Mouse (Mus musculus): ENCODE data around the gene Ccdc69. TPM values are rescaled to one million over a fixed set of nuclear protein-coding genes. Genes with fewer than 3 reads are reported as not detected.

The Ccdc69 gene
- polyA plus RNA-seq, 1 experiment, result 0.04 TPM

DNA sequence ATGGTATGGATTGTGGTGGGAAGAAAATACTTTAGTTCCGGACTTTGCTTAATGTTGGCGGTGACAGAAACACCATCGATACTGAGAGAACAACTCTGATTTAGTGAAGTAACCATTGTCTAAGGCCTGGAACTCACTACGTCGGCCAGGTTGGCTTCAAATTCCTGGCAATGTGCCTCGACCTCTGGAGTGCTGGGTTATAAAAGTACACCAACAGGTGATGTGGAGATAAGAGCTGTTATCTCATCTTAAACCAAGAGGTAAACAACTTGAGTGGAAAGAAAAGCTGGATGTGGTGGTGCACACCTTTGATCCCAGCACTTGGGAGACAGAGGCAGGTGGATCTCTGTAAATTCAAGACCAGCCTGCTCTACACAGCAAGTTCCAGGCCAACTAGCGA, 15.2 kb upstream of the Ccdc69 start:
- Histone ChIP-seq H3K79me2 (ENCODE audit: control insufficient read depth, insufficient read depth) (no peaks in the 10 kb centered on the region), H3ac (ENCODE audit: control insufficient read depth, insufficient read length, low read depth) (no peak overlapping the region), H3K4me3 (ENCODE audit: insufficient read depth, poor library complexity, severe bottlenecking) (no peak overlapping the region), H3K36me3 (ENCODE audit: control insufficient read depth, insufficient read depth) (no peaks in the 10 kb centered on the region), H3K79me3 (ENCODE audit: low read depth) (no peaks in the 10 kb centered on the region), H3K27me3 (ENCODE audit: control insufficient read depth, insufficient read depth, insufficient read length) (peaks cover 3% of the 10 kb centered on the region)
- no peak for TF ChIP-seq MYOG (IDR thresholded peaks at IDR 0.05; ENCODE audit: control insufficient read depth, extremely low read depth, insufficient read length)
- no peak for TF ChIP-seq CTCF (IDR thresholded peaks at IDR 0.05; ENCODE audit: control insufficient read depth, insufficient read depth, insufficient read length)
- TF ChIP-seq USF1 (IDR thresholded peaks at IDR 0.05; ENCODE audit: low read depth), result no peak
- TF ChIP-seq CEBPB (IDR thresholded peaks at IDR 0.05; ENCODE audit: low read depth), result no peak
- no peak for TF ChIP-seq MYOD1 (IDR thresholded peaks at IDR 0.05; ENCODE audit: control insufficient read depth, insufficient read length, low read depth)
- TF ChIP-seq MAX (IDR thresholded peaks at IDR 0.05), result no peak
- no peak for TF ChIP-seq FOSL1 (IDR thresholded peaks at IDR 0.05; ENCODE audit: insufficient read depth, low read length, poor library complexity, severe bottlenecking)

DNA sequence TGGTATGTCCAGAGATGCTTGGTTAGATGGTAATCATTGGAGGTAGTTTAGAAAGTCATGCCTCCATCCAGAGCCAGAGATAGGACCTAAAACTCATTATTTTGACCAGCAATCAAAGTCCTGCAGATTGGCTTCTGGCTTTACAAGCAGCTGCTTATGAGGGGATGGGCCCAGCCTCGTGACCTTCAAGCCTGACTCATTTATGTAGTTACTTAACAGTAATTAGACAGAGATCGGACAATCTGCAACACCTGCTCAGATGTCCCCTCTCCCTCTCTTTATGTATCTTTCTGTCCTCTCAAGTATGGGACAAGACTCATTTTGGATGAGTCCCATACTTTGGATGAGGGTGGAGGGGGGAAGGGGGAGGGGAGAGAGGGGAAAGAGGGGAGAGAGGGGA, 12.0 kb upstream of the Ccdc69 start:
- no peaks in the 10 kb centered on the region for H3K36me3 ChIP-seq (ENCODE audit: control insufficient read depth, insufficient read depth)
- peaks cover 3% of the 10 kb centered on the region for H3K27me3 ChIP-seq (ENCODE audit: control insufficient read depth, insufficient read depth, insufficient read length)
- no peaks in the 10 kb centered on the region for H3K79me2 ChIP-seq (ENCODE audit: control insufficient read depth, insufficient read depth)
- no peak for TF ChIP-seq USF1 (IDR thresholded peaks at IDR 0.05; ENCODE audit: low read depth)
- no peak for TF ChIP-seq MYOD1 (IDR thresholded peaks at IDR 0.05; ENCODE audit: control insufficient read depth, insufficient read length, low read depth)
- TF ChIP-seq MYOG (IDR thresholded peaks at IDR 0.05; ENCODE audit: control insufficient read depth, extremely low read depth, insufficient read length), result no peak
- TF ChIP-seq FOSL1 (IDR thresholded peaks at IDR 0.05; ENCODE audit: insufficient read depth, low read length, poor library complexity, severe bottlenecking), result no peak
- TF ChIP-seq MAX (IDR thresholded peaks at IDR 0.05), result no peak
- TF ChIP-seq CTCF (IDR thresholded peaks at IDR 0.05; ENCODE audit: control insufficient read depth, insufficient read depth, insufficient read length), result no peak
- TF ChIP-seq CEBPB (IDR thresholded peaks at IDR 0.05; ENCODE audit: low read depth), result no peak
- no peak overlapping the region for H3ac ChIP-seq (ENCODE audit: control insufficient read depth, insufficient read length, low read depth)
- no peak overlapping the region for H3K4me3 ChIP-seq (ENCODE audit: insufficient read depth, poor library complexity, severe bottlenecking)
- H3K79me3 ChIP-seq (ENCODE audit: low read depth), result no peaks in the 10 kb centered on the region

DNA sequence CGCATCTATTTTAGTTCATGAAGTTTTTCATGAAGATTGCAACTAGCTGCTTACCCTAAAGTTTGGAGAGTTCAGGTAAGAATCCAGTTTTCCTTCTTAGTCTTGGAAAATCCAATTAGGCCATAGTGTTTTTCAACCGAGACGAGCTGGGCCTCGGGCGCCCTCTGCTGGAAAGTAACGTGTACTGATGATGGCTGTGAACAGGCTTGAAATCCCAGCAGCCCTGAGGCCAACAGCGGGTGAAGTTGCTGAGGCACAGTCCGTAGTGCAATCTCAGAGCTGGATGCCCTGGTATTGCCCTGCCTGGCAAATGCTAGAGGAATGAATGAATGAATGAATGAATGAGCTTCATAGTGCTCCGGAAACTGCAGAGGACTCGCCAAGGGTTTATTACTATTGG, 9.1 kb upstream of the Ccdc69 start:
- no peak overlapping the region for H3K4me3 ChIP-seq (ENCODE audit: insufficient read depth, poor library complexity, severe bottlenecking)
- no peaks in the 10 kb centered on the region for H3K36me3 ChIP-seq (ENCODE audit: control insufficient read depth, insufficient read depth)
- H3ac ChIP-seq (ENCODE audit: control insufficient read depth, insufficient read length, low read depth), result no peak overlapping the region
- no peaks in the 10 kb centered on the region for H3K79me3 ChIP-seq (ENCODE audit: low read depth)
- no peaks in the 10 kb centered on the region for H3K79me2 ChIP-seq (ENCODE audit: control insufficient read depth, insufficient read depth)
- no peak for TF ChIP-seq USF1 (IDR thresholded peaks at IDR 0.05; ENCODE audit: low read depth)
- no peak for TF ChIP-seq MAX (IDR thresholded peaks at IDR 0.05)
- peak; percentile 77 for TF ChIP-seq CEBPB (IDR thresholded peaks at IDR 0.05; ENCODE audit: low read depth)
- TF ChIP-seq CTCF (IDR thresholded peaks at IDR 0.05; ENCODE audit: control insufficient read depth, insufficient read depth, insufficient read length), result peak; percentile 73
- H3K27me3 ChIP-seq (ENCODE audit: control insufficient read depth, insufficient read depth, insufficient read length), result peaks cover 3% of the 10 kb centered on the region

DNA sequence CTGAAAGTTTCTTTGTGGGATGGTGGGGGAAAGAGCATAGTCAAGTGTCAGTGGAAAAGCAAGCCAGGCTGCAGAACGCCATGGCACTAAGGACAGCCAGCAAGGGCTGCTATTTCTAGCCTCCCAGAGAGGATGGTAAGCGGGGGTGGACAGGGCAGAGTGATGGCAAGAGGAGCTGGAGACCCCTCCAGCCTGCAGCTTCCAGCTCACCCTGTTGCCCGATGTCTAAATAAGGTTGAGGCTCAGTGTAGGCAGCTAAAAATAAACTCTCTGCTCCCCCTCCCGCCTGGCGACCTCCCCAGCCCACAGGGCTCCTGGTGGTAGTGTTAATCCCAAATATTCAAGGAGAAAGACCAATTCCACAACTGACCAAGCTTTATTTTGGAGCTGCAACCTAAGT, 7.5 kb upstream of the Ccdc69 start:
- TF ChIP-seq FOSL1 (IDR thresholded peaks at IDR 0.05; ENCODE audit: insufficient read depth, low read length, poor library complexity, severe bottlenecking) (no peak), MYOD1 (IDR thresholded peaks at IDR 0.05; ENCODE audit: control insufficient read depth, insufficient read length, low read depth) (no peak), MYOG (IDR thresholded peaks at IDR 0.05; ENCODE audit: control insufficient read depth, extremely low read depth, insufficient read length) (no peak), CTCF (IDR thresholded peaks at IDR 0.05; ENCODE audit: control insufficient read depth, insufficient read depth, insufficient read length) (no peak), USF1 (IDR thresholded peaks at IDR 0.05; ENCODE audit: low read depth) (no peak), MAX (IDR thresholded peaks at IDR 0.05) (no peak), CEBPB (IDR thresholded peaks at IDR 0.05; ENCODE audit: low read depth) (no peak)
- H3K27me3 ChIP-seq (ENCODE audit: control insufficient read depth, insufficient read depth, insufficient read length), result no peaks in the 10 kb centered on the region
- H3K79me3 ChIP-seq (ENCODE audit: low read depth), result no peaks in the 10 kb centered on the region
- no peaks in the 10 kb centered on the region for H3K79me2 ChIP-seq (ENCODE audit: control insufficient read depth, insufficient read depth)
- no peak overlapping the region for H3K4me3 ChIP-seq (ENCODE audit: insufficient read depth, poor library complexity, severe bottlenecking)
- H3ac ChIP-seq (ENCODE audit: control insufficient read depth, insufficient read length, low read depth), result no peak overlapping the region
- H3K36me3 ChIP-seq (ENCODE audit: control insufficient read depth, insufficient read depth), result no peaks in the 10 kb centered on the region

DNA sequence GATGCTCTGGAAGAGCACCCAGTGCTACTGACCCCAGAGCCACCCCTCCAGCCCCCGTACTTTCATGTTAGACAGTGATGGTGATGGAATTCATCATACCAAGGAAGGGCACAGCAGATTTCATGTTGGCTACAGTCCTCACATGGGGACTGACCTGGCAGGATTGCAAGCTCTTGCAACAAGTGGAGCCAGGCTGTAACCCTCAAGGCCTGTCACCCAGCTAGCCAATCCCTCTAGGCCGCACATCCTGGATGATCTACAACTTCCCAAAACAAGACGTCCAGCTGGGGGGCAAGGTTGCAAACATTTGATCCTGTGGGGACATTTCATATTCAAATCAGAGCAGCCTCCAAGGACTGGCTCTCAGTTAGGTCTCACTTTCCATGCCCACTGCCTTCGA, 6.7 kb upstream of the Ccdc69 start:
- H3K36me3 ChIP-seq (ENCODE audit: control insufficient read depth, insufficient read depth), result no peaks in the 10 kb centered on the region
- no peak overlapping the region for H3K4me3 ChIP-seq (ENCODE audit: insufficient read depth, poor library complexity, severe bottlenecking)
- TF ChIP-seq MYOD1 (IDR thresholded peaks at IDR 0.05; ENCODE audit: control insufficient read depth, insufficient read length, low read depth) (no peak), FOSL1 (IDR thresholded peaks at IDR 0.05; ENCODE audit: insufficient read depth, low read length, poor library complexity, severe bottlenecking) (no peak), USF1 (IDR thresholded peaks at IDR 0.05; ENCODE audit: low read depth) (no peak), CTCF (IDR thresholded peaks at IDR 0.05; ENCODE audit: control insufficient read depth, insufficient read depth, insufficient read length) (no peak), MAX (IDR thresholded peaks at IDR 0.05) (no peak)
- H3ac ChIP-seq (ENCODE audit: control insufficient read depth, insufficient read length, low read depth), result no peak overlapping the region
- no peaks in the 10 kb centered on the region for H3K79me2 ChIP-seq (ENCODE audit: control insufficient read depth, insufficient read depth)
- H3K27me3 ChIP-seq (ENCODE audit: control insufficient read depth, insufficient read depth, insufficient read length), result no peaks in the 10 kb centered on the region
- H3K79me3 ChIP-seq (ENCODE audit: low read depth), result no peaks in the 10 kb centered on the region

DNA sequence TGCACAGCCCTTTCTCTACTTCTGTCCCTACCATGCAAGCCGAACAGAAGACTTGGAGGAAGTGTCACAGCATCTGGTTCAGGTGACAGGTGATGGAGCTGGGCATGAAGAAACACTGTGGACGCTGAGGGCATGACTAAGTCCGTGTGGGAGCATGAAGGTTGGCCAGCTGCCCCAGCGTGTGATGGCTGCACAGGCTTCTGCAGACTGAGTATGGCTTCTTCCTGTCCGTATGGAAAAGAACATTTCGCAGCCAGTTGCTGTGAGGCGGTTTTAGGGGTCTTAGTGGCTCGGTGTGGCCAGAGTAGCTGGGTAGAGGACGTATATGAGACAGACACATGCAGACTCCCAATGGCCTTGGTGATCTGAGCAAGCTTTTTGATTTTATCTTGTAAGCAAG, 3.3 kb upstream of the Ccdc69 start:
- Histone ChIP-seq H3ac (ENCODE audit: control insufficient read depth, insufficient read length, low read depth) (no peak overlapping the region), H3K79me3 (ENCODE audit: low read depth) (no peaks in the 10 kb centered on the region), H3K36me3 (ENCODE audit: control insufficient read depth, insufficient read depth) (no peaks in the 10 kb centered on the region), H3K4me3 (ENCODE audit: insufficient read depth, poor library complexity, severe bottlenecking) (no peak overlapping the region), H3K27me3 (ENCODE audit: control insufficient read depth, insufficient read depth, insufficient read length) (no peaks in the 10 kb centered on the region), H3K79me2 (ENCODE audit: control insufficient read depth, insufficient read depth) (no peaks in the 10 kb centered on the region)
- TF ChIP-seq FOSL1 (IDR thresholded peaks at IDR 0.05; ENCODE audit: insufficient read depth, low read length, poor library complexity, severe bottlenecking) (no peak), MYOG (IDR thresholded peaks at IDR 0.05; ENCODE audit: control insufficient read depth, extremely low read depth, insufficient read length) (no peak), USF1 (IDR thresholded peaks at IDR 0.05; ENCODE audit: low read depth) (no peak), MYOD1 (IDR thresholded peaks at IDR 0.05; ENCODE audit: control insufficient read depth, insufficient read length, low read depth) (no peak), MAX (IDR thresholded peaks at IDR 0.05) (no peak), CEBPB (IDR thresholded peaks at IDR 0.05; ENCODE audit: low read depth) (no peak), CTCF (IDR thresholded peaks at IDR 0.05; ENCODE audit: control insufficient read depth, insufficient read depth, insufficient read length) (no peak)
